ENCODE assay signal across 29 mouse cellular contexts in genomic region chr10:117483091-117483600, GRCm38 (mm10).
"Had no signal": no experiment of that assay in that cellular context is flagged by ENCODE, and none has a peak within 500 bp of the region (broad histone marks: within the 10 kb centered on the region; RNA-seq: fewer than 3 reads in every experiment).

No protein-coding gene starts in this region.

- H3K27ac ChIP-seq: heart, embryonic 13.5 days; heart, embryonic 15.5 days; hindbrain, embryonic 10.5 days; hindbrain, embryonic 12.5 days; hindbrain, embryonic 13.5 days; hindbrain, embryonic 14.5 days; hindbrain, embryonic 15.5 days; hindbrain, postnatal 0 days; intestine, embryonic 15.5 days; kidney, embryonic 15.5 days; kidney, postnatal 0 days; layer of hippocampus, adult 2 months had no signal

- DNase-seq: heart, postnatal 10 days; heart, postnatal 14 days; heart, postnatal 36 days; heart, postnatal 4 days; kidney, adult 11 months; kidney, adult 18-20 months; kidney, adult 2 months; kidney, adult 8-10 months; kidney, adult 9 months; kidney, postnatal 10 days; kidney, postnatal 14 days; kidney, postnatal 25 days; kidney, postnatal 36 days; kidney, postnatal 4 days; layer of hippocampus, adult 9-11 months; layer of hippocampus, postnatal 36 days had no signal

- H3K4me3 ChIP-seq: heart, embryonic 12.5 days; heart, embryonic 13.5 days; heart, embryonic 15.5 days; hindbrain, embryonic 10.5 days; hindbrain, embryonic 12.5 days; hindbrain, embryonic 13.5 days; hindbrain, embryonic 15.5 days; intestine, embryonic 15.5 days; kidney, embryonic 15.5 days; layer of hippocampus, adult 2 months had no signal
